Comparison of ENCODE assay signal across 11 mouse cellular contexts in the genomic region with DNA sequence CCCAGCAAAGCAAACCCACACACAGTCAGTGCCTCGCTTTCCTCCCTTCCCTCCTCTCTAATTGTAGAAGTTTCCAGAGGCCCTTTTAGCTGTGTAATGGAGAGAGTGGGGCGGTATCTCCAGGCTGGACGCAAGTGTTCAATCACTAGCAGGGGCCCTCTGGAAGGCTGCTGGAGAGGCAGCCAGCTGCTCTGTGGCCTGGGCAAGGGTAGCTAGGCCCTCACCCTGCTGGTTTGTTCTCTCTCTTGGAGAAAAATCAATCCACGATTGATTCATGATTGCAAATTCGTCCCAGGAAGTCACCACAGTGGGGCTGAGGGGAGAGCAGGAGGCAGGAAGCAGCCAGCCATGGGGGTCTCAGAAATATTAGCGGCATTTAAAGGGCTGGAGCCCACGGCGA.
A peak's percentile ranks its signal among the peaks of the same experiment; 100 is the strongest.
DNase-seq lines count a peak whose midpoint lies in the region; ATAC-seq and TF ChIP-seq lines count a peak whose summit lies in the region.
"Had no signal": no experiment of that assay in that cellular context is flagged by ENCODE, and none has a peak within 500 bp of the region (broad histone marks: within the 10 kb centered on the region; RNA-seq: fewer than 3 reads in every experiment).

No protein-coding gene starts in this region.

- no peak for DNase-seq in hindbrain, embryonic 11.5 days (ENCODE audit: low spot score)
- no peak for DNase-seq in hindbrain, postnatal 0 days (ENCODE audit: low spot score)
- peak; percentile 24 for DNase-seq in neural tube, embryonic 11.5 days (ENCODE audit: low spot score)
- no peak for DNase-seq in neural tube, embryonic 10.5 days (ENCODE audit: extremely low spot score, low spot score)
- DNase-seq in spleen, postnatal 14 days (ENCODE audit: low spot score in 2 of 2), result no peak
- no peak for DNase-seq in gastrocnemius, postnatal 25 days
- DNase-seq in left cerebral cortex, adult 18-20 months (ENCODE audit: low spot score in 2 of 2), result no peak
- DNase-seq: cerebellum, adult 18-20 months had no signal

- 66% methylated on average over 8 of the region's 8 CpGs for WGBS in hindbrain, embryonic 11.5 days
- 57% methylated on average over 8 of the region's 8 CpGs for WGBS in hindbrain, postnatal 0 days
- 39% methylated on average over 8 of the region's 8 CpGs for WGBS in neural tube, embryonic 11.5 days
- 21% methylated on average over 8 of the region's 8 CpGs for WGBS in liver, embryonic 16.5 days (ENCODE audit: insufficient replicate concordance)

- TF ChIP-seq CTCF in hindbrain, postnatal 0 days (IDR thresholded peaks at IDR 0.05; ENCODE audit: low read depth), result no peak

- no peak overlapping the region for H3K9ac ChIP-seq in hindbrain, embryonic 11.5 days (ENCODE audit: low read depth, low read length)
- H3K9ac ChIP-seq in hindbrain, postnatal 0 days (replicated peaks; ENCODE audit: low read length), result no peak overlapping the region
- H3K9ac ChIP-seq in neural tube, embryonic 11.5 days (ENCODE audit: low read length), result peak overlapping the region; percentile 23; the same call in 1 of the 2 replicates
- H3K9ac ChIP-seq in liver, embryonic 16.5 days (ENCODE audit: low read depth, low read length), result no peak overlapping the region
- H3K9ac ChIP-seq: heart, embryonic 12.5 days; liver, embryonic 14.5 days had no signal

- H3K27me3 ChIP-seq in hindbrain, embryonic 11.5 days (ENCODE audit: control insufficient read depth, insufficient read depth, low read length), result no peaks in the 10 kb centered on the region
- H3K27me3 ChIP-seq in hindbrain, postnatal 0 days (ENCODE audit: insufficient read depth, low read length), result no peaks in the 10 kb centered on the region
- H3K27me3 ChIP-seq in neural tube, embryonic 11.5 days (ENCODE audit: control insufficient read depth, insufficient read depth, low read length), result no peaks in the 10 kb centered on the region
- no peaks in the 10 kb centered on the region for H3K27me3 ChIP-seq in liver, embryonic 16.5 days (ENCODE audit: control insufficient read depth, insufficient read depth, low read depth, low read length)

- H3K4me2 ChIP-seq in hindbrain, embryonic 11.5 days (replicated peaks; ENCODE audit: low read depth, low read length), result no peak overlapping the region
- no peak overlapping the region for H3K4me2 ChIP-seq in hindbrain, postnatal 0 days (ENCODE audit: low read depth, low read length)
- no peak overlapping the region for H3K4me2 ChIP-seq in neural tube, embryonic 11.5 days (ENCODE audit: low read depth)
- no peak overlapping the region for H3K4me2 ChIP-seq in liver, embryonic 16.5 days (ENCODE audit: low read depth, low read length)
- H3K4me2 ChIP-seq: heart, embryonic 12.5 days had no signal

- H3K9me3 ChIP-seq in hindbrain, embryonic 11.5 days (ENCODE audit: control insufficient read depth, low read length), result no peaks in the 10 kb centered on the region
- no peaks in the 10 kb centered on the region for H3K9me3 ChIP-seq in hindbrain, postnatal 0 days (ENCODE audit: low read length)
- no peaks in the 10 kb centered on the region for H3K9me3 ChIP-seq in neural tube, embryonic 11.5 days (ENCODE audit: control insufficient read depth, low read length)
- H3K9me3 ChIP-seq in liver, embryonic 16.5 days (replicated peaks; ENCODE audit: control insufficient read depth, low read length), result no peaks in the 10 kb centered on the region
- H3K9me3 ChIP-seq: heart, embryonic 12.5 days had no signal

- H3K27ac ChIP-seq in hindbrain, embryonic 11.5 days (ENCODE audit: low read depth, low read length), result peak overlapping the region; percentile 24
- no peak overlapping the region for H3K27ac ChIP-seq in hindbrain, postnatal 0 days
- H3K27ac ChIP-seq in neural tube, embryonic 11.5 days (ENCODE audit: low read depth, low read length), result peak overlapping the region; percentile 73
- peak overlapping the region; percentile 26; the same call in 1 of the 2 replicates for H3K27ac ChIP-seq in liver, embryonic 16.5 days (ENCODE audit: low read length)
- H3K27ac ChIP-seq: liver, embryonic 14.5 days had no signal

- no peak overlapping the region for H3K4me3 ChIP-seq in hindbrain, embryonic 11.5 days (ENCODE audit: low read depth, low read length)
- H3K4me3 ChIP-seq in hindbrain, postnatal 0 days (ENCODE audit: low read length), result no peak overlapping the region
- no peak overlapping the region for H3K4me3 ChIP-seq in neural tube, embryonic 11.5 days (ENCODE audit: low read depth, low read length)
- no peak overlapping the region for H3K4me3 ChIP-seq in liver, embryonic 16.5 days (ENCODE audit: low read depth, low read length)
- H3K4me3 ChIP-seq: heart, embryonic 12.5 days had no signal

- H3K36me3 ChIP-seq in hindbrain, embryonic 11.5 days (ENCODE audit: control insufficient read depth, insufficient read depth, low read length), result no peaks in the 10 kb centered on the region
- H3K36me3 ChIP-seq in hindbrain, postnatal 0 days (ENCODE audit: insufficient read depth, low read length), result no peaks in the 10 kb centered on the region
- no peaks in the 10 kb centered on the region for H3K36me3 ChIP-seq in neural tube, embryonic 11.5 days (ENCODE audit: control insufficient read depth, insufficient read depth, low read length)
- no peaks in the 10 kb centered on the region for H3K36me3 ChIP-seq in liver, embryonic 16.5 days (ENCODE audit: control insufficient read depth, insufficient read depth)
- H3K36me3 ChIP-seq: heart, embryonic 12.5 days had no signal

- peaks cover 7% of the 10 kb centered on the region for H3K4me1 ChIP-seq in hindbrain, embryonic 11.5 days (replicated peaks; ENCODE audit: control insufficient read depth, insufficient read depth, low read length)
- peaks cover 5% of the 10 kb centered on the region; the same call in 1 of the 2 replicates for H3K4me1 ChIP-seq in hindbrain, postnatal 0 days (ENCODE audit: insufficient read depth, low read length)
- peaks cover 13% of the 10 kb centered on the region for H3K4me1 ChIP-seq in neural tube, embryonic 11.5 days (ENCODE audit: control insufficient read depth, insufficient read depth, low read length)
- peaks cover 2% of the 10 kb centered on the region; the same call in 1 of the 2 replicates for H3K4me1 ChIP-seq in liver, embryonic 16.5 days (ENCODE audit: control insufficient read depth, low read depth, low read length)
- H3K4me1 ChIP-seq: heart, embryonic 12.5 days had no signal

- ATAC-seq in hindbrain, embryonic 11.5 days (ENCODE audit: low FRiP score), result no peak
- ATAC-seq in hindbrain, postnatal 0 days, result no peak
- ATAC-seq in neural tube, embryonic 11.5 days (ENCODE audit: insufficient read depth, low FRiP score, low TSS enrichment), result no peak
- ATAC-seq in liver, embryonic 16.5 days (ENCODE audit: low read depth), result peak; percentile 31; the same call in 1 of the 2 replicates
